Mouse (Mus musculus) CH12.LX (cell line): Measurements from ENCODE around the gene Agl.

ENCODE experiments used
- CTCF ChIP-seq, 2 experiments: IDR thresholded peaks in 1 of 2; conservative IDR thresholded peaks in 1 of 2; 2 replicates each; pipeline ENCODE4 v1.5.1; 2011 to 2012; ENCODE audit warnings: low read depth in 2 of 2, low read length in 2 of 2, improper control_type of control experiment in 1 of 2, inconsistent platforms in 1 of 2, mild to moderate bottlenecking in 1 of 2, moderate library complexity in 1 of 2
- HCFC1 ChIP-seq: IDR thresholded peaks from 2 replicates; pipeline ENCODE4 v1.6.1; 2012; ENCODE audit warnings: low read depth, mild to moderate bottlenecking, inconsistent platforms, low read length, improper control_type of control experiment
- NELFE ChIP-seq: IDR thresholded peaks from 2 replicates; pipeline ENCODE4 v1.6.1; 2011; ENCODE audit warnings: low read depth, low read length, improper control_type of control experiment
- PAX5 ChIP-seq: IDR thresholded peaks from 2 replicates; pipeline ENCODE4 v1.6.1; 2012; ENCODE audit warnings: low read length, inconsistent platforms, mixed read lengths
- POLR2A ChIP-seq: IDR thresholded peaks from 2 replicates; pipeline ENCODE4 v1.6.1; 2011; ENCODE audit warnings: low read depth, mild to moderate bottlenecking, improper control_type of control experiment, low read length
- SMC3 ChIP-seq: IDR thresholded peaks from 2 replicates; pipeline ENCODE4 v1.6.1; 2011; ENCODE audit warnings: low read depth, low read length, improper control_type of control experiment

- TF ChIP-seq SMC3 (no peak), POLR2A (no peak), NELFE (no peak), CTCF (conservative IDR thresholded peaks at IDR 0.05 in 1 of 2, IDR thresholded peaks at IDR 0.05 in 1 of 2; ENCODE audit: low read depth in 2 of 2, low read length in 2 of 2) (no peak), HCFC1 (no peak), PAX5 (no peak)
Observed at GRCm38 (mm10) chr3:116712436-116712881, 95.5 kb downstream of the Agl start, which contains the start of gene Slc35a3.
